Mouse (Mus musculus) CH12.LX (cell line): ENCODE results near the gene Hist1h3a.

ENCODE experiments used
- HCFC1 ChIP-seq: IDR thresholded peaks from 2 replicates; pipeline ENCODE4 v1.6.1; 2012; ENCODE audit warnings: low read depth, mild to moderate bottlenecking, inconsistent platforms, low read length, improper control_type of control experiment
- USF2 ChIP-seq: conservative IDR thresholded peaks from 2 replicates; pipeline ENCODE4 v1.6.1; 2011; ENCODE audit warnings: low read depth, low read length, improper control_type of control experiment

GRCm38 (mm10) chr13:23728472-23729191, 33.6 kb downstream of the Hist1h3a start:
- no peak for TF ChIP-seq HCFC1
- no peak for TF ChIP-seq USF2
